Mouse (Mus musculus): Measurements from ENCODE around the gene Pax4.

Gene Pax4

GRCm38 (mm10) chr6:28396051-28396852 is 52.9 kb downstream of the Pax4 start:
- WGBS, result 66% methylated on average over 15 of the region's 15 CpGs
